Mouse (Mus musculus) liver, embryonic 14.5 days (tissue): ENCODE data around the gene Ltbp3. TPM values are rescaled to one million over a fixed set of nuclear protein-coding genes. Genes with fewer than 3 reads are reported as not detected.
A peak's percentile ranks its signal among the peaks of the same experiment; 100 is the strongest.

Experiments
- ATAC-seq: fragments of 200-750 bp; cut with Nextera tagmentation; 2 replicates; pipeline ENCODE4 v1.8.0; 2017; ENCODE audit warnings: moderate number of reproducible peaks, mild to moderate bottlenecking, moderate library complexity; ENCODE audit not compliant: insufficient read depth
- DNase-seq, 3 experiments: peaks; one replicate each; pipeline ENCODE4 v3.0.0-alpha.2; 2012 to 2013; ENCODE audit warnings: low read depth in 3 of 3, low spot score in 3 of 3
- H3K27ac ChIP-seq: fragments of 300-500 bp; sonication (generic); 2 replicates; pipeline ENCODE4 v1.5.1; 2014; ENCODE audit warnings: moderate library complexity, mild to moderate bottlenecking, control low read depth, inconsistent platforms
- H3K27me3 ChIP-seq: fragments of 300-500 bp; sonication (generic); 2 replicates; pipeline ENCODE4 v1.6.1; 2014; ENCODE audit warnings: mild to moderate bottlenecking, low read length, moderate library complexity; ENCODE audit not compliant: control insufficient read depth, insufficient read depth
- H3K36me3 ChIP-seq: fragments of 300-500 bp; sonication (generic); replicated peaks from 2 replicates; pipeline ENCODE4 v1.6.1; 2014; ENCODE audit warnings: low read depth; ENCODE audit not compliant: control insufficient read depth, insufficient read depth
- H3K4me1 ChIP-seq, 2 experiments: fragments of 200-500 bp in 1 of 2; fragments of 300-500 bp in 1 of 2; sonication (generic) in 1 of 2; replicated peaks; 2 replicates each; pipeline ENCODE4 v1.6.1; 2012 to 2014; ENCODE audit warnings: antibody characterized with exemption in 1 of 2, inconsistent platforms in 1 of 2, low read length in 1 of 2; ENCODE audit not compliant: control insufficient read depth in 2 of 2, insufficient read depth in 2 of 2
- H3K4me2 ChIP-seq: fragments of 300-500 bp; sonication (generic); 2 replicates; pipeline ENCODE4 v1.6.1; 2014; ENCODE audit warnings: low read depth, mild to moderate bottlenecking, control low read depth, moderate library complexity
- H3K4me3 ChIP-seq, 2 experiments: fragments of 200-500 bp in 1 of 2; fragments of 300-500 bp in 1 of 2; sonication (generic) in 1 of 2; 2 replicates each; pipeline ENCODE4 v1.5.1; 2012 to 2014; ENCODE audit warnings: low read depth in 2 of 2, low read length in 2 of 2, mild to moderate bottlenecking in 2 of 2, control low read depth in 1 of 2, inconsistent platforms in 1 of 2, moderate library complexity in 1 of 2; ENCODE audit not compliant: insufficient read depth in 1 of 2
- H3K9ac ChIP-seq: fragments of 300-500 bp; sonication (generic); replicated peaks from 2 replicates; pipeline ENCODE4 v1.6.1; 2014; ENCODE audit warnings: mild to moderate bottlenecking, control low read depth, moderate library complexity
- H3K9me3 ChIP-seq: fragments of 300-500 bp; sonication (generic); 2 replicates; pipeline ENCODE4 v1.6.1; 2016; ENCODE audit warnings: low read length, mixed read lengths; ENCODE audit not compliant: control insufficient read depth
- CTCF ChIP-seq: IDR thresholded peaks from 2 replicates; pipeline ENCODE4 v1.5.1; 2016; ENCODE audit warnings: antibody characterized with exemption, low read depth, control low read depth
- EP300 ChIP-seq: IDR thresholded peaks from 2 replicates; pipeline ENCODE4 v1.6.1; 2016; ENCODE audit warnings: antibody characterized with exemption, low read depth
- WGBS: fragments of 180-500 bp; shearing (Covaris S2); extraction: QIAGEN DNeasy Blood & Tissue Kit; methylation state at CpG from one replicate; pipeline ENCODE4 v1.1.7; 2014; ENCODE audit not compliant: insufficient replicate concordance; 5-methylcytosine and 5-hydroxymethylcytosine counted together
- polyA plus RNA-seq, 2 experiments: library from polyadenylated mRNA; depleted of rRNA in 1 of 2; stranded (reverse) in 1 of 2; unstranded in 1 of 2; fragments of >200 nt; fragmentation: Nextera tagmentation in 1 of 2; extraction: Ambion mirVana in 1 of 2; gene quantifications; 2 replicates each; pipeline versions ENCODE4 v1.2.1 to v1.2.3; 2012 to 2014

Ltbp3 gene
- polyA plus RNA-seq, 2 experiments = 1.6 to 2.1 TPM

- TF ChIP-seq EP300 (no peak), CTCF (no peak)
- WGBS = 19% methylated on average over 6 of the region's 6 CpGs
- H3K9ac ChIP-seq = peak overlapping the region; percentile 68
- peak overlapping the region in 1 of 2 experiments; percentile 8; a peak in 1 of 4 replicates for H3K4me3 ChIP-seq
- H3K27me3 ChIP-seq = no peaks in the 10 kb centered on the region
- H3K27ac ChIP-seq = peak overlapping the region; percentile 87
- no peaks in the 10 kb centered on the region for H3K36me3 ChIP-seq
- ATAC-seq (no peak), DNase-seq (no peak)
- peak overlapping the region; percentile 61 for H3K4me2 ChIP-seq
- peaks cover 39 to 50% of the 10 kb centered on the region in 2 experiments for H3K4me1 ChIP-seq
- no peaks in the 10 kb centered on the region for H3K9me3 ChIP-seq
Observed at GRCm38 (mm10) chr19:5806809-5807205, 66.1 kb downstream of the Ltbp3 start.

- ATAC-seq = no peak
Observed at GRCm38 (mm10) chr19:5807740-5808139, 67.0 kb downstream of the Ltbp3 start.

More at GRCm38 (mm10) chr19:5807740-5808139, 67.0 kb downstream of the Ltbp3 start:
- Histone ChIP-seq H3K4me3 (no peak overlapping the region), H3K36me3 (no peaks in the 10 kb centered on the region), H3K27me3 (no peaks in the 10 kb centered on the region), H3K9me3 (no peaks in the 10 kb centered on the region), H3K4me1 (peaks cover 38 to 54% of the 10 kb centered on the region in 2 experiments), H3K27ac (no peak overlapping the region; the same call in 1 of the 2 replicates), H3K4me2 (no peak overlapping the region), H3K9ac (no peak overlapping the region)
- WGBS = 40% methylated on average over 3 of the region's 3 CpGs
- no peak for TF ChIP-seq EP300
- TF ChIP-seq CTCF = no peak
- DNase-seq = no peak

Other genes starting within 250 kb of the Ltbp3 start
- gene 1700020D05Rik, start 237.1 kb upstream of the Ltbp3 start, polyA plus RNA-seq (2012; rRNA removed) = 0.81 TPM in 2 replicates
- not detected in 2 replicates for gene 1700020D05Rik, start 237.1 kb upstream of the Ltbp3 start, polyA plus RNA-seq (2014; fragmentation: Nextera tagmentation; extraction: Ambion mirVana)
- gene Snx32, start 230.4 kb upstream of the Ltbp3 start, polyA plus RNA-seq (2012; rRNA removed) = 9.0 and 9.3 TPM in 2 replicates
- 4.7 and 5.5 TPM in 2 replicates for gene Snx32, start 230.4 kb upstream of the Ltbp3 start, polyA plus RNA-seq (2014; fragmentation: Nextera tagmentation; extraction: Ambion mirVana)
- gene Ovol1, start 180.3 kb upstream of the Ltbp3 start, polyA plus RNA-seq (2012; rRNA removed) = 0.01 and 0.02 TPM in 2 replicates
- gene Ovol1, start 180.3 kb upstream of the Ltbp3 start, polyA plus RNA-seq (2014; fragmentation: Nextera tagmentation; extraction: Ambion mirVana) = not detected in 2 replicates
- 1.3 and 1.5 TPM in 2 replicates for gene Ap5b1, start 172.9 kb upstream of the Ltbp3 start, polyA plus RNA-seq (2012; rRNA removed)
- gene Ap5b1, start 172.9 kb upstream of the Ltbp3 start, polyA plus RNA-seq (2014; fragmentation: Nextera tagmentation; extraction: Ambion mirVana) = 1.4 and 1.8 TPM in 2 replicates
- 69.9 and 87.7 TPM in 2 replicates for gene Rnaseh2c, start 139.0 kb upstream of the Ltbp3 start, polyA plus RNA-seq (2012; rRNA removed)
- gene Rnaseh2c, start 139.0 kb upstream of the Ltbp3 start, polyA plus RNA-seq (2014; fragmentation: Nextera tagmentation; extraction: Ambion mirVana) = 115 and 129 TPM in 2 replicates
- gene Kat5, start 130.7 kb upstream of the Ltbp3 start, polyA plus RNA-seq (2012; rRNA removed) = 21.0 and 25.6 TPM in 2 replicates
- gene Kat5, start 130.7 kb upstream of the Ltbp3 start, polyA plus RNA-seq (2014; fragmentation: Nextera tagmentation; extraction: Ambion mirVana) = 8.5 and 10.0 TPM in 2 replicates
- 14.8 and 19.9 TPM in 2 replicates for gene Rela, start 103.4 kb upstream of the Ltbp3 start, polyA plus RNA-seq (2012; rRNA removed)
- gene Rela, start 103.4 kb upstream of the Ltbp3 start, polyA plus RNA-seq (2014; fragmentation: Nextera tagmentation; extraction: Ambion mirVana) = 18.9 and 21.9 TPM in 2 replicates
- gene Sipa1, start 77.2 kb upstream of the Ltbp3 start, polyA plus RNA-seq (2012; rRNA removed) = 27.5 and 33.2 TPM in 2 replicates
- gene Sipa1, start 77.2 kb upstream of the Ltbp3 start, polyA plus RNA-seq (2014; fragmentation: Nextera tagmentation; extraction: Ambion mirVana) = 14.3 and 18.9 TPM in 2 replicates
- 13.7 and 14.5 TPM in 2 replicates for gene Map3k11, start 52.2 kb upstream of the Ltbp3 start, polyA plus RNA-seq (2012; rRNA removed)
- 9.1 and 10.8 TPM in 2 replicates for gene Map3k11, start 52.2 kb upstream of the Ltbp3 start, polyA plus RNA-seq (2014; fragmentation: Nextera tagmentation; extraction: Ambion mirVana)
- gene Pcnx3, start 52.0 kb upstream of the Ltbp3 start, polyA plus RNA-seq (2012; rRNA removed) = 19.8 and 25.9 TPM in 2 replicates
- 9.1 and 9.8 TPM in 2 replicates for gene Pcnx3, start 52.0 kb upstream of the Ltbp3 start, polyA plus RNA-seq (2014; fragmentation: Nextera tagmentation; extraction: Ambion mirVana)
- 0.04 TPM in 1 of 2 replicates, not detected in the other for gene Kcnk7, start 36.5 kb upstream of the Ltbp3 start, polyA plus RNA-seq (2012; rRNA removed)
- gene Kcnk7, start 36.5 kb upstream of the Ltbp3 start, polyA plus RNA-seq (2014; fragmentation: Nextera tagmentation; extraction: Ambion mirVana) = 0.17 and 0.27 TPM in 2 replicates
- 70.8 and 95.5 TPM in 2 replicates for gene Ehbp1l1, start 14.6 kb upstream of the Ltbp3 start, polyA plus RNA-seq (2012; rRNA removed)
- gene Ehbp1l1, start 14.6 kb upstream of the Ltbp3 start, polyA plus RNA-seq (2014; fragmentation: Nextera tagmentation; extraction: Ambion mirVana) = 66.0 and 76.7 TPM in 2 replicates
- gene Fam89b, start 11.3 kb upstream of the Ltbp3 start, polyA plus RNA-seq (2012; rRNA removed) = 44.0 and 50.9 TPM in 2 replicates
- 40.6 and 41.0 TPM in 2 replicates for gene Fam89b, start 11.3 kb upstream of the Ltbp3 start, polyA plus RNA-seq (2014; fragmentation: Nextera tagmentation; extraction: Ambion mirVana)
- 21.1 and 27.1 TPM in 2 replicates for gene Scyl1, start 30.5 kb downstream of the Ltbp3 start, polyA plus RNA-seq (2012; rRNA removed)
- 15.8 and 18.6 TPM in 2 replicates for gene Scyl1, start 30.5 kb downstream of the Ltbp3 start, polyA plus RNA-seq (2014; fragmentation: Nextera tagmentation; extraction: Ambion mirVana)
- 5.9 and 6.7 TPM in 2 replicates for gene Frmd8, start 134.4 kb downstream of the Ltbp3 start, polyA plus RNA-seq (2012; rRNA removed)
- gene Frmd8, start 134.4 kb downstream of the Ltbp3 start, polyA plus RNA-seq (2014; fragmentation: Nextera tagmentation; extraction: Ambion mirVana) = 6.6 and 8.4 TPM in 2 replicates
- gene Slc25a45, start 136.9 kb downstream of the Ltbp3 start, polyA plus RNA-seq (2012; rRNA removed) = 5.3 and 5.8 TPM in 2 replicates
- gene Slc25a45, start 136.9 kb downstream of the Ltbp3 start, polyA plus RNA-seq (2014; fragmentation: Nextera tagmentation; extraction: Ambion mirVana) = 3.2 and 4.6 TPM in 2 replicates
- gene Tigd3, start 153.2 kb downstream of the Ltbp3 start, polyA plus RNA-seq (2012; rRNA removed) = 2.2 and 2.4 TPM in 2 replicates
- gene Tigd3, start 153.2 kb downstream of the Ltbp3 start, polyA plus RNA-seq (2014; fragmentation: Nextera tagmentation; extraction: Ambion mirVana) = 1.1 TPM in 2 replicates
- 35.3 and 36.0 TPM in 2 replicates for gene Dpf2, start 172.1 kb downstream of the Ltbp3 start, polyA plus RNA-seq (2012; rRNA removed)
- gene Dpf2, start 172.1 kb downstream of the Ltbp3 start, polyA plus RNA-seq (2014; fragmentation: Nextera tagmentation; extraction: Ambion mirVana) = 45.1 and 54.5 TPM in 2 replicates
- gene Cdc42ep2, start 183.9 kb downstream of the Ltbp3 start, polyA plus RNA-seq (2012; rRNA removed) = 2.2 and 2.3 TPM in 2 replicates
- 1.6 and 2.1 TPM in 2 replicates for gene Cdc42ep2, start 183.9 kb downstream of the Ltbp3 start, polyA plus RNA-seq (2014; fragmentation: Nextera tagmentation; extraction: Ambion mirVana)
- 60.9 and 66.4 TPM in 2 replicates for gene Pola2, start 223.3 kb downstream of the Ltbp3 start, polyA plus RNA-seq (2012; rRNA removed)
- gene Pola2, start 223.3 kb downstream of the Ltbp3 start, polyA plus RNA-seq (2014; fragmentation: Nextera tagmentation; extraction: Ambion mirVana) = 63.0 and 68.1 TPM in 2 replicates
- not detected in 2 replicates for gene Slc22a20, start 245.2 kb downstream of the Ltbp3 start, polyA plus RNA-seq (2012; rRNA removed)
- 0.08 TPM in 1 of 2 replicates, not detected in the other for gene Slc22a20, start 245.2 kb downstream of the Ltbp3 start, polyA plus RNA-seq (2014; fragmentation: Nextera tagmentation; extraction: Ambion mirVana)